Mouse (Mus musculus): ENCODE measurements around the gene Cobll1. TPM values are rescaled to one million over a fixed set of nuclear protein-coding genes. Genes with fewer than 3 reads are reported as not detected.
A peak's percentile ranks its signal among the peaks of the same experiment; 100 is the strongest.

Cobll1 gene
- polyA plus RNA-seq, 1 experiment: 15.0 TPM

- H3K27ac ChIP-seq (ENCODE audit: insufficient read depth, low read length): peak overlapping the region; percentile 78
- peak overlapping the region; percentile 68 for H3K4me3 ChIP-seq (ENCODE audit: insufficient read depth, low read length)
- H3K4me1 ChIP-seq (ENCODE audit: control insufficient read depth, insufficient read depth, low read length): peaks cover 3% of the 10 kb centered on the region; the same call in 1 of the 2 replicates
- TF ChIP-seq CTCF (IDR thresholded peaks at IDR 0.05; ENCODE audit: borderline replicate concordance, insufficient read depth, low read length): no peak
- TF ChIP-seq POLR2A (IDR thresholded peaks at IDR 0.05; ENCODE audit: low read depth, low read length): peak; percentile 69
Observed at GRCm38 (mm10) chr2:65238171-65238963, 836 bp downstream of the Cobll1 start.

GRCm38 (mm10) chr2:65237610-65238170 lies 1.5 kb downstream of the Cobll1 start:
- Histone ChIP-seq H3K27ac (ENCODE audit: insufficient read depth, low read length) (peak overlapping the region; percentile 74; the same call in 1 of the 2 replicates), H3K4me3 (ENCODE audit: insufficient read depth, low read length) (peak overlapping the region; percentile 68), H3K4me1 (ENCODE audit: control insufficient read depth, insufficient read depth, low read length) (peaks cover 3% of the 10 kb centered on the region; the same call in 1 of the 2 replicates)
- TF ChIP-seq CTCF (IDR thresholded peaks at IDR 0.05; ENCODE audit: borderline replicate concordance, insufficient read depth, low read length) (no peak), POLR2A (IDR thresholded peaks at IDR 0.05; ENCODE audit: low read depth, low read length) (no peak)

- peaks cover 3% of the 10 kb centered on the region; the same call in 1 of the 2 replicates for H3K4me1 ChIP-seq (ENCODE audit: control insufficient read depth, insufficient read depth, low read length)
- H3K4me3 ChIP-seq (ENCODE audit: insufficient read depth, low read length): peak overlapping the region; percentile 68
- TF ChIP-seq POLR2A (IDR thresholded peaks at IDR 0.05; ENCODE audit: low read depth, low read length): no peak
- TF ChIP-seq CTCF (IDR thresholded peaks at IDR 0.05; ENCODE audit: borderline replicate concordance, insufficient read depth, low read length): no peak
- H3K27ac ChIP-seq (ENCODE audit: insufficient read depth, low read length): peak overlapping the region; percentile 80; the same call in 1 of the 2 replicates
Observed at GRCm38 (mm10) chr2:65237116-65237515, 2.1 kb downstream of the Cobll1 start.

- Histone ChIP-seq H3K4me1 (ENCODE audit: control insufficient read depth, insufficient read depth, low read length) (peaks cover 3% of the 10 kb centered on the region; the same call in 1 of the 2 replicates), H3K4me3 (ENCODE audit: insufficient read depth, low read length) (peak overlapping the region; percentile 27), H3K27ac (ENCODE audit: insufficient read depth, low read length) (peak overlapping the region; percentile 80; the same call in 1 of the 2 replicates)
- TF ChIP-seq POLR2A (IDR thresholded peaks at IDR 0.05; ENCODE audit: low read depth, low read length) (no peak), CTCF (IDR thresholded peaks at IDR 0.05; ENCODE audit: borderline replicate concordance, insufficient read depth, low read length) (no peak)
Observed at GRCm38 (mm10) chr2:65236644-65237043, 2.6 kb downstream of the Cobll1 start.

GRCm38 (mm10) chr2:65232756-65233535 lies 6.3 kb downstream of the Cobll1 start:
- Histone ChIP-seq H3K27ac (ENCODE audit: insufficient read depth, low read length) (no peak overlapping the region), H3K4me3 (ENCODE audit: insufficient read depth, low read length) (no peak overlapping the region), H3K4me1 (ENCODE audit: control insufficient read depth, insufficient read depth, low read length) (peaks cover 10% of the 10 kb centered on the region)
- TF ChIP-seq POLR2A (IDR thresholded peaks at IDR 0.05; ENCODE audit: low read depth, low read length): no peak
- TF ChIP-seq CTCF (IDR thresholded peaks at IDR 0.05; ENCODE audit: borderline replicate concordance, insufficient read depth, low read length): no peak

- peaks cover 22% of the 10 kb centered on the region for H3K4me1 ChIP-seq (ENCODE audit: control insufficient read depth, insufficient read depth, low read length)
- peak overlapping the region; percentile 90 for H3K27ac ChIP-seq (ENCODE audit: insufficient read depth, low read length)
- H3K4me3 ChIP-seq (ENCODE audit: insufficient read depth, low read length): no peak overlapping the region
- TF ChIP-seq POLR2A (IDR thresholded peaks at IDR 0.05; ENCODE audit: low read depth, low read length) (no peak), CTCF (IDR thresholded peaks at IDR 0.05; ENCODE audit: borderline replicate concordance, insufficient read depth, low read length) (no peak)
Observed at GRCm38 (mm10) chr2:65228426-65228825, 10.8 kb downstream of the Cobll1 start.

GRCm38 (mm10) chr2:65227898-65228290 lies 11.3 kb downstream of the Cobll1 start:
- no peak overlapping the region for H3K4me3 ChIP-seq (ENCODE audit: insufficient read depth, low read length)
- TF ChIP-seq POLR2A (IDR thresholded peaks at IDR 0.05; ENCODE audit: low read depth, low read length) (no peak), CTCF (IDR thresholded peaks at IDR 0.05; ENCODE audit: borderline replicate concordance, insufficient read depth, low read length) (no peak)
- peaks cover 26% of the 10 kb centered on the region for H3K4me1 ChIP-seq (ENCODE audit: control insufficient read depth, insufficient read depth, low read length)
- peak overlapping the region; percentile 90 for H3K27ac ChIP-seq (ENCODE audit: insufficient read depth, low read length)

- H3K4me1 ChIP-seq (ENCODE audit: control insufficient read depth, insufficient read depth, low read length): peaks cover 27% of the 10 kb centered on the region
- H3K4me3 ChIP-seq (ENCODE audit: insufficient read depth, low read length): no peak overlapping the region
- peak overlapping the region; percentile 90 for H3K27ac ChIP-seq (ENCODE audit: insufficient read depth, low read length)
- no peak for TF ChIP-seq POLR2A (IDR thresholded peaks at IDR 0.05; ENCODE audit: low read depth, low read length)
- no peak for TF ChIP-seq CTCF (IDR thresholded peaks at IDR 0.05; ENCODE audit: borderline replicate concordance, insufficient read depth, low read length)
Observed at GRCm38 (mm10) chr2:65227154-65227897, 11.9 kb downstream of the Cobll1 start.

- Histone ChIP-seq H3K27ac (ENCODE audit: insufficient read depth, low read length) (peak overlapping the region; percentile 75), H3K4me3 (ENCODE audit: insufficient read depth, low read length) (no peak overlapping the region), H3K4me1 (ENCODE audit: control insufficient read depth, insufficient read depth, low read length) (peaks cover 27% of the 10 kb centered on the region)
- TF ChIP-seq CTCF (IDR thresholded peaks at IDR 0.05; ENCODE audit: borderline replicate concordance, insufficient read depth, low read length): no peak
- TF ChIP-seq POLR2A (IDR thresholded peaks at IDR 0.05; ENCODE audit: low read depth, low read length): no peak
Observed at GRCm38 (mm10) chr2:65226494-65226893, 12.7 kb downstream of the Cobll1 start.
